Mouse (Mus musculus) lung, embryonic 14.5 days (tissue): ENCODE results near the gene Wscd2. TPM values are rescaled to one million over a fixed set of nuclear protein-coding genes. Genes with fewer than 3 reads are reported as not detected.
A peak's percentile ranks its signal among the peaks of the same experiment; 100 is the strongest.

ENCODE experiments used
- ATAC-seq: fragments of 200-750 bp; cut with Nextera tagmentation; 2 replicates; pipeline ENCODE4 v1.8.0; 2017; ENCODE audit warnings: mild to moderate bottlenecking, moderate TSS enrichment, moderate library complexity; ENCODE audit not compliant: insufficient read depth
- DNase-seq: peaks from one replicate; pipeline ENCODE4 v3.0.0-alpha.2; 2015
- H3K27ac ChIP-seq: fragments of 300-500 bp; sonication (generic); 2 replicates; pipeline ENCODE4 v1.5.1; 2014; ENCODE audit warnings: low read depth, mild to moderate bottlenecking, moderate library complexity
- H3K27me3 ChIP-seq: fragments of 300-500 bp; sonication (generic); 2 replicates; pipeline ENCODE4 v1.6.1; 2014; ENCODE audit warnings: low read length, control low read depth; ENCODE audit not compliant: insufficient read depth
- H3K36me3 ChIP-seq: fragments of 300-500 bp; sonication (generic); 2 replicates; pipeline ENCODE4 v1.6.1; 2014; ENCODE audit warnings: control low read depth; ENCODE audit not compliant: insufficient read depth
- H3K4me1 ChIP-seq: fragments of 300-500 bp; sonication (generic); 2 replicates; pipeline ENCODE4 v1.6.1; 2014; ENCODE audit warnings: antibody characterized with exemption, control low read depth; ENCODE audit not compliant: insufficient read depth
- H3K4me2 ChIP-seq: fragments of 300-500 bp; sonication (generic); 2 replicates; pipeline ENCODE4 v1.6.1; 2014; ENCODE audit warnings: mild to moderate bottlenecking
- H3K4me3 ChIP-seq: fragments of 300-500 bp; sonication (generic); 2 replicates; pipeline ENCODE4 v1.5.1; 2014; ENCODE audit warnings: low read depth, low read length
- H3K9ac ChIP-seq: fragments of 300-500 bp; sonication (generic); 2 replicates; pipeline ENCODE4 v1.6.1; 2014
- H3K9me3 ChIP-seq: fragments of 300-500 bp; sonication (generic); 2 replicates; pipeline ENCODE4 v1.6.1; 2016; ENCODE audit warnings: low read depth, low read length, control low read depth
- CTCF ChIP-seq: IDR thresholded peaks from 2 replicates; pipeline ENCODE4 v1.5.1; 2016; ENCODE audit warnings: antibody characterized with exemption, low read depth
- whole genome bisulfite sequencing: fragments of 180-500 bp; shearing (Covaris S2); extraction: QIAGEN DNeasy Blood & Tissue Kit; methylation state at CpG from one replicate; pipeline ENCODE4 v1.1.7; 2014; 5-methylcytosine and 5-hydroxymethylcytosine counted together
- polyA plus RNA-seq: library from polyadenylated mRNA; unstranded; fragments of >200 nt; fragmentation: Nextera tagmentation; extraction: Ambion mirVana; gene quantifications from 2 replicates; pipeline ENCODE4 v1.2.1, GENCODE M21; 2014

Gene Wscd2
- polyA plus RNA-seq, 1 experiment from 2014 or later = 6.4 TPM

DNA sequence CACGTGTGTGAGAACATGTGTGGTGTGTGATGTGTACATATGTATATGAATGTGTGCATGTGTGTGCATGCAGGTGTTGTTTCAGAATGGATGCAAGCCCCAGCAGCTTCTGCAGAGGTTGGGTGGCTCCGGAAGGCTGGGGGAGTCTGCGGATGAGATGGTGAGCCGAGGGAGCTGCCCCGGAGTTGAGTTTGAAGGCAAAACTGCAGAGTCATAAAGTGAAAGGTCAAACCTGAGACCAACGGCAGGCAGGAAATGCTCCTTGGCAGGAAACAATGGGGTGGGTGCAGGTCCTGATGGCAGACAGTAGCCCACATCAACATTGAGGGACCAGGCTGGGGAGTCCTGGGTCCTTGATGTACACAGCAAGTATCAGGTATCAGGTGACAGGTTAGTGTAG is 15.9 kb downstream of the Wscd2 start:
- no peak overlapping the region for H3K4me3 ChIP-seq
- DNase-seq (no peak), ATAC-seq (no peak)
- no peak overlapping the region for H3K9ac ChIP-seq
- 59% methylated on average over 6 of the region's 6 CpGs for WGBS
- no peak overlapping the region for H3K27ac ChIP-seq
- no peaks in the 10 kb centered on the region for H3K9me3 ChIP-seq
- H3K4me1 ChIP-seq = no peaks in the 10 kb centered on the region
- no peak overlapping the region for H3K4me2 ChIP-seq
- H3K36me3 ChIP-seq = no peaks in the 10 kb centered on the region
- no peak for TF ChIP-seq CTCF
- no peaks in the 10 kb centered on the region for H3K27me3 ChIP-seq

DNA sequence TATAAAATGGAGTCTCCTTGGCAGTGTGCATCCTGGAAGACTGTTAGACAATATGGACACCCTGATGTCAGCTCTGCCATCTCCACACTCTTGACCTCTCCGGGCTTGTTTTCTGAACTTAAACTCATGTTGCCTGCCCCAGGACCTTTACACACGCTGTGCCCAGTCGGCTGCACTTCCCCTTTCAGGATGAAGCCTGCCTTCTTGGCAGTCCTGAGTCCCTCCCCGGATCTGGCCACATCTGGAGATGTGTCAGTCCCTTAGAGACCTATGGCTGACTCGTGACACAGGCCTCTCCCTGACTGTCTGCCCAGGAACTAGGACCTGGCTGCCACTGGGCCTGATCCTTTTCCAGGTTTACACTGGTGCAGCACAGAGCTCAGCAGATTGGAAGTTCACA is 16.6 kb downstream of the Wscd2 start:
- Histone ChIP-seq H3K9ac (no peak overlapping the region), H3K4me2 (no peak overlapping the region), H3K4me3 (no peak overlapping the region), H3K9me3 (no peaks in the 10 kb centered on the region), H3K27me3 (no peaks in the 10 kb centered on the region), H3K36me3 (no peaks in the 10 kb centered on the region), H3K4me1 (no peaks in the 10 kb centered on the region), H3K27ac (no peak overlapping the region)
- ATAC-seq = no peak
- no peak for TF ChIP-seq CTCF
- no peak for DNase-seq
- WGBS = 89% methylated on average over 5 of the region's 5 CpGs

DNA sequence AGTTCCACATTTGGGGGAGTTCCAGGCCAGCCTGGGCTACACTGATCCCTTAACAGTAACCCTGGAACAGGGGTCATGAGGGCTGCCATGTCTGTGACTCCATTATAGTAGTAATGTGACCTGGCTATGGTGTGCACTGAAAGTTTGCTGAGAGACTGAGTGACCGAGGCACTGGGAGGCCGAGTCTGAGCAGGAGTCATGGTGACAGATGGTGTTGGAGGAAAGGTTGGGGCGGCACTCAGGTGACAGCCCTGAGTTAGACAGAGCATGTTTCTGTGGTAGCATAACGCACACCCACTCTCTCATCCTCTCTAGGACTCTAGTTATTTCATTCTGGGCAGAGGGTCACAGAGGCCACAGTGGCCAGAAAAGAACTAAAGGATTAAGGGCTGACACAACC is 19.0 kb downstream of the Wscd2 start:
- Histone ChIP-seq H3K4me3 (no peak overlapping the region), H3K36me3 (no peaks in the 10 kb centered on the region), H3K4me2 (no peak overlapping the region), H3K9me3 (no peaks in the 10 kb centered on the region), H3K9ac (no peak overlapping the region), H3K27ac (no peak overlapping the region), H3K27me3 (no peaks in the 10 kb centered on the region), H3K4me1 (no peaks in the 10 kb centered on the region)
- no peak for TF ChIP-seq CTCF
- ATAC-seq = no peak
- DNase-seq = no peak
- 68% methylated on average over 4 of the region's 4 CpGs for WGBS

DNA sequence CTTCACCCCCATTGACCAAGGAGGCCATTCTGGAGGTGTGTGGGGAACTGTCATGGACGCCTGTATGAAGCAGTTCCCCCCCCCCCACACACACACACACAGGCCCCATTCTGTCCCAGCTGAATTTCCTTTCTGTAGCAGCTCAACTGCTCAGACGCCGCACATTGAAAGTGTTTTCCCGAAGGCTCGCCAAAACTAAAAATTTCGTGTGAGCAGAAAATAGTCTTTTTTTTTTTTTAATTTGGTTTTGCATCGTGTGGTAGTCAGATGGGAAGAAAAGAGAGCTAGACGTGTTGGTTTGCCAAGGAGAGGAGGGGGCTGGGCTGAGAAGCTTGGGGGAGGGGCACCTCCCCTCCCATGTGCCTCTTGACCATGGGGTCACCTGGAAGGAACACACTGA is 23.5 kb downstream of the Wscd2 start:
- no peak overlapping the region for H3K27ac ChIP-seq
- H3K9ac ChIP-seq = no peak overlapping the region
- no peaks in the 10 kb centered on the region for H3K9me3 ChIP-seq
- no peak for TF ChIP-seq CTCF
- ATAC-seq = no peak
- DNase-seq = no peak
- H3K4me1 ChIP-seq = 0 out of 2 replicates have a peak, but pooled peaks cover 3% of the 10 kb centered on the region
- 54% methylated on average over 8 of the region's 8 CpGs for WGBS
- no peak overlapping the region for H3K4me2 ChIP-seq
- no peaks in the 10 kb centered on the region for H3K27me3 ChIP-seq
- H3K36me3 ChIP-seq = no peaks in the 10 kb centered on the region
- no peak overlapping the region for H3K4me3 ChIP-seq

DNA sequence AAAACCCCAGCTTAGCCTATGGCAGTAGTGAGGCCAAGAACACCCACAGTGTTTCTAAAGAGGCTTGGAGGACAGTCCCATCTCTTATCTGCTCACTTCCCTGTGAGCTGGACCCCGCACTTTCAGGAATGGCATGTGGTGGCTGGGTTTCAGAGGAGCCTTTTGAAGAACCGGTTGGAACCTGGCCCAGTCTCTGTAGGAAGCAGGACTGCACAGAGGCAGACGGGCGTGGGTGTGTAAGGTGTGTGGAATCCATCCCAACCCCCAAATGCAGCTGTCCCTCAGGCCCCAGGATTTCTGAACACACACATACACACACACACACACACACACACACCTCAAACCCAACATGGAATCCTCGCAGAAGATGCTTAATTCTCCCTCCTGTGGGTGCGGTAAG is 23.9 kb downstream of the Wscd2 start:
- no peak for ATAC-seq
- no peaks in the 10 kb centered on the region for H3K36me3 ChIP-seq
- no peak overlapping the region for H3K4me2 ChIP-seq
- DNase-seq = peak; percentile 38
- 0 out of 2 replicates have a peak, but pooled peaks cover 3% of the 10 kb centered on the region for H3K4me1 ChIP-seq
- no peak overlapping the region for H3K27ac ChIP-seq
- H3K9ac ChIP-seq = no peak overlapping the region
- H3K27me3 ChIP-seq = no peaks in the 10 kb centered on the region
- WGBS = 55% methylated on average over 6 of the region's 6 CpGs
- no peaks in the 10 kb centered on the region for H3K9me3 ChIP-seq
- H3K4me3 ChIP-seq = no peak overlapping the region
- TF ChIP-seq CTCF = no peak

DNA sequence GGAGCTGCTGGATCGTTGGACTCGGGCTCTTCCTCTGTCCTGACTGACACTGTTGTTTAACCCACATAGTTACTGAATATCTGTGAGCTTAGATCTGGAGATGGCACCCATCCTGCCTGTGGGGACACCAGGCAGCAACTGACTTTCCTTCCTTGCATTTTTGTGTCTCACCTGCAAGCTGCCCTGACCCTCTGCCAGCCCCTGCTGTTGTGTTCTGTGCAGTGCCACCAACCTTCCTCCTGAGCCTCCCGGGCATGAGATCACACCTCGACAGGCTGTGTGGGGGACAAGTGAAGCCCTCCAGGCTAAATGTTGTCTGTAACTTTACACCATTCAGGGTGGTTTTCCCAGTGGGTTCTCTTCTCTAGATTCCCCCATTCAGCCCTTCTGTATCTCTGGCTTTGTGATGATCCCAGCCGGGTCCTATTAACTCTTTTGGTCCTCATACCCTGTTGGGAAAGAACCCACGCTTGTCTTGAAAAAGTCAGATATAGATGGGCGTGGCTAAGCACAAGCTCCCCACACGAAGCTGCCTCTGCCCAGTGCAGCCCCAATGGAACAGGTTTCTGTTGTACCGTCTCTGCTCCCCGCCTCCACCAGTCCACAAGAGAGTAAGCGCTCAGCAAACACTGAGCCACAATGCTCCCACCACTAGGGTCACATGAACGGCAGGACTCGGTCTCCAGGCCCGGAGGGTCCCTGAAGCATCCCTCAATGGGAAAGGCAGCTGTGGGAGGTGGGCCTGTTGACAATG is 26.2 kb downstream of the Wscd2 start:
- Histone ChIP-seq H3K4me2 (peak overlapping the region; percentile 19; the same call in 1 of the 2 replicates), H3K9me3 (no peaks in the 10 kb centered on the region), H3K27me3 (no peaks in the 10 kb centered on the region), H3K9ac (no peak overlapping the region), H3K4me1 (0 out of 2 replicates have a peak, but pooled peaks cover 3% of the 10 kb centered on the region), H3K27ac (no peak overlapping the region), H3K4me3 (no peak overlapping the region), H3K36me3 (no peaks in the 10 kb centered on the region)
- no peak for ATAC-seq
- TF ChIP-seq CTCF = 0 out of 2 replicates have a peak, but pooled peaks have one; percentile 3
- 38% methylated on average over 14 of the region's 14 CpGs for WGBS
- no peak for DNase-seq

DNA sequence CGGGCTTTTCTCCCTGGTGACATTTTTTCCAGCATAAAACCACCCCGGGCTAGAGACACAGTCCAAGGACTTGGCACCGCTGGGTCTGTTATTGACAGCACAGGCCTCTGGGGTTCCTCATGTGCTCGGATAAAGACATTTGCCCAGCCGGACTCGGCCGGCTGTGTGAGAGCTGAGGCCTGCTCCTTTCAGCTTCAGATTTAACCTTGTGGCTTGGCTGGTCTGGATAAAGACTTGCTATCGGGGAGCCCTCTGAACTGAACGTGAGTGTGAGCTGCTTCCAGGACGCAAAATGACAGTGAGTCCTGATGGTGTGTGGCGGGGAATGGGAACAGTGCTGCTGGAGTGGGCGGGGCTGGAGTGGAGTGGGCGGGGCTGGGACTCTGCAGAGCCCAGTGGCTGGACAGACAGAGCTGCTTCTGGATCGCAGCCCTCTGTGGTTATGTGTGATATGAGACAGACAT is 26.8 kb downstream of the Wscd2 start:
- DNase-seq = peak; percentile 64
- no peak overlapping the region for H3K27ac ChIP-seq
- peak; percentile 89 for ATAC-seq
- no peaks in the 10 kb centered on the region for H3K9me3 ChIP-seq
- peak overlapping the region; percentile 19; the same call in 1 of the 2 replicates for H3K4me2 ChIP-seq
- no peak overlapping the region for H3K4me3 ChIP-seq
- H3K27me3 ChIP-seq = no peaks in the 10 kb centered on the region
- 15% methylated on average over 14 of the region's 14 CpGs for WGBS
- H3K4me1 ChIP-seq = 0 out of 2 replicates have a peak, but pooled peaks cover 3% of the 10 kb centered on the region
- no peak for TF ChIP-seq CTCF
- no peak overlapping the region for H3K9ac ChIP-seq
- H3K36me3 ChIP-seq = no peaks in the 10 kb centered on the region
